Mouse (Mus musculus): ENCODE data around the gene Nmrk1. TPM values are rescaled to one million over a fixed set of nuclear protein-coding genes. Genes with fewer than 3 reads are reported as not detected.

Gene Nmrk1
- polyA plus RNA-seq, 1 experiment from 2014 or later, result 6.6 TPM

- ATAC-seq (ENCODE audit: low FRiP score) (no peak), DNase-seq (ENCODE audit: low spot score) (no peak)
- H3K27me3 ChIP-seq (ENCODE audit: control insufficient read depth, insufficient read depth, low read length), result no peaks in the 10 kb centered on the region
- H3K4me2 ChIP-seq (replicated peaks), result no peak overlapping the region
- H3K27ac ChIP-seq, result no peak overlapping the region
- no peak overlapping the region for H3K4me3 ChIP-seq (replicated peaks; ENCODE audit: low read length)
- H3K4me1 ChIP-seq (replicated peaks; ENCODE audit: control insufficient read depth, insufficient read depth, low read length), result 0 out of 2 replicates have a peak, but pooled peaks cover 4% of the 10 kb centered on the region
- no peaks in the 10 kb centered on the region for H3K36me3 ChIP-seq (replicated peaks; ENCODE audit: control insufficient read depth, insufficient read depth)
- H3K9me3 ChIP-seq (ENCODE audit: control insufficient read depth, low read length), result no peaks in the 10 kb centered on the region
- WGBS, result 73% methylated on average over 5 of the region's 5 CpGs
- no peak overlapping the region for H3K9ac ChIP-seq
These were observed 41.5 kb upstream of the Nmrk1 start for GRCm38 (mm10) chr19:18590234-18590633.

- no peaks in the 10 kb centered on the region for H3K36me3 ChIP-seq (replicated peaks; ENCODE audit: control insufficient read depth, insufficient read depth)
- no peaks in the 10 kb centered on the region for H3K27me3 ChIP-seq (ENCODE audit: control insufficient read depth, insufficient read depth, low read length)
- H3K9ac ChIP-seq, result no peak overlapping the region
- no peak for ATAC-seq (ENCODE audit: low FRiP score)
- DNase-seq (ENCODE audit: low spot score), result no peak
- 59% methylated on average over 5 of the region's 5 CpGs for WGBS
- no peak overlapping the region for H3K4me2 ChIP-seq (replicated peaks)
- H3K4me3 ChIP-seq (replicated peaks; ENCODE audit: low read length), result no peak overlapping the region
- H3K27ac ChIP-seq, result no peak overlapping the region
- 0 out of 2 replicates have a peak, but pooled peaks cover 4% of the 10 kb centered on the region for H3K4me1 ChIP-seq (replicated peaks; ENCODE audit: control insufficient read depth, insufficient read depth, low read length)
- no peaks in the 10 kb centered on the region for H3K9me3 ChIP-seq (ENCODE audit: control insufficient read depth, low read length)
These were observed 40.8 kb upstream of the Nmrk1 start for GRCm38 (mm10) chr19:18590942-18591354.

GRCm38 (mm10) chr19:18592919-18593318 is 38.8 kb upstream of the Nmrk1 start:
- no peak overlapping the region for H3K9ac ChIP-seq
- no peak overlapping the region for H3K4me3 ChIP-seq (replicated peaks; ENCODE audit: low read length)
- no peak overlapping the region for H3K4me2 ChIP-seq (replicated peaks)
- no peaks in the 10 kb centered on the region for H3K9me3 ChIP-seq (ENCODE audit: control insufficient read depth, low read length)
- H3K4me1 ChIP-seq (replicated peaks; ENCODE audit: control insufficient read depth, insufficient read depth, low read length), result 0 out of 2 replicates have a peak, but pooled peaks cover 4% of the 10 kb centered on the region
- whole genome bisulfite sequencing, result 82% methylated on average over 6 of the region's 6 CpGs
- no peak overlapping the region for H3K27ac ChIP-seq
- ATAC-seq (ENCODE audit: low FRiP score) (no peak), DNase-seq (ENCODE audit: low spot score) (no peak)
- H3K27me3 ChIP-seq (ENCODE audit: control insufficient read depth, insufficient read depth, low read length), result no peaks in the 10 kb centered on the region
- no peaks in the 10 kb centered on the region for H3K36me3 ChIP-seq (replicated peaks; ENCODE audit: control insufficient read depth, insufficient read depth)

GRCm38 (mm10) chr19:18593722-18594121 is 38.0 kb upstream of the Nmrk1 start:
- no peak overlapping the region for H3K27ac ChIP-seq

GRCm38 (mm10) chr19:18596876-18597275 is 34.9 kb upstream of the Nmrk1 start:
- Histone ChIP-seq H3K27ac (no peak overlapping the region), H3K4me2 (replicated peaks) (no peak overlapping the region), H3K4me1 (replicated peaks; ENCODE audit: control insufficient read depth, insufficient read depth, low read length) (no peaks in the 10 kb centered on the region), H3K9me3 (ENCODE audit: control insufficient read depth, low read length) (no peaks in the 10 kb centered on the region), H3K9ac (no peak overlapping the region), H3K4me3 (replicated peaks; ENCODE audit: low read length) (no peak overlapping the region), H3K27me3 (ENCODE audit: control insufficient read depth, insufficient read depth, low read length) (no peaks in the 10 kb centered on the region), H3K36me3 (replicated peaks; ENCODE audit: control insufficient read depth, insufficient read depth) (no peaks in the 10 kb centered on the region)
- no peak for ATAC-seq (ENCODE audit: low FRiP score)
- DNase-seq (ENCODE audit: low spot score), result no peak
- WGBS, result 84% methylated on average over 5 of the region's 5 CpGs

More at GRCm38 (mm10) chr19:18593722-18594121, 38.0 kb upstream of the Nmrk1 start:
- Histone ChIP-seq H3K4me3 (replicated peaks; ENCODE audit: low read length) (no peak overlapping the region), H3K9ac (no peak overlapping the region), H3K27me3 (ENCODE audit: control insufficient read depth, insufficient read depth, low read length) (no peaks in the 10 kb centered on the region), H3K4me2 (replicated peaks) (no peak overlapping the region), H3K4me1 (replicated peaks; ENCODE audit: control insufficient read depth, insufficient read depth, low read length) (0 out of 2 replicates have a peak, but pooled peaks cover 4% of the 10 kb centered on the region), H3K9me3 (ENCODE audit: control insufficient read depth, low read length) (no peaks in the 10 kb centered on the region), H3K36me3 (replicated peaks; ENCODE audit: control insufficient read depth, insufficient read depth) (no peaks in the 10 kb centered on the region)
- DNase-seq (ENCODE audit: low spot score) (no peak), ATAC-seq (ENCODE audit: low FRiP score) (no peak)
- WGBS, result 83% methylated on average over 10 of the region's 10 CpGs

- Histone ChIP-seq H3K27me3 (ENCODE audit: control insufficient read depth, insufficient read depth, low read length) (no peaks in the 10 kb centered on the region), H3K4me3 (replicated peaks; ENCODE audit: low read length) (no peak overlapping the region), H3K9ac (no peak overlapping the region), H3K4me1 (replicated peaks; ENCODE audit: control insufficient read depth, insufficient read depth, low read length) (no peaks in the 10 kb centered on the region), H3K36me3 (replicated peaks; ENCODE audit: control insufficient read depth, insufficient read depth) (no peaks in the 10 kb centered on the region), H3K27ac (no peak overlapping the region), H3K9me3 (ENCODE audit: control insufficient read depth, low read length) (no peaks in the 10 kb centered on the region), H3K4me2 (replicated peaks) (no peak overlapping the region)
- no peak for DNase-seq (ENCODE audit: low spot score)
- WGBS, result 78% methylated on average over 6 of the region's 6 CpGs
- no peak for ATAC-seq (ENCODE audit: low FRiP score)
These were observed 34.0 kb upstream of the Nmrk1 start for GRCm38 (mm10) chr19:18597772-18598171.

GRCm38 (mm10) chr19:18598265-18598926 is 33.4 kb upstream of the Nmrk1 start:
- H3K4me2 ChIP-seq (replicated peaks), result no peak overlapping the region
- ATAC-seq (ENCODE audit: low FRiP score), result no peak
- no peaks in the 10 kb centered on the region for H3K36me3 ChIP-seq (replicated peaks; ENCODE audit: control insufficient read depth, insufficient read depth)
- H3K9me3 ChIP-seq (ENCODE audit: control insufficient read depth, low read length), result no peaks in the 10 kb centered on the region
- no peak overlapping the region for H3K27ac ChIP-seq
- no peaks in the 10 kb centered on the region for H3K27me3 ChIP-seq (ENCODE audit: control insufficient read depth, insufficient read depth, low read length)
- DNase-seq (ENCODE audit: low spot score), result no peak
- H3K4me3 ChIP-seq (replicated peaks; ENCODE audit: low read length), result no peak overlapping the region
- no peak overlapping the region for H3K9ac ChIP-seq
- WGBS, result 89% methylated on average over 3 of the region's 3 CpGs
- H3K4me1 ChIP-seq (replicated peaks; ENCODE audit: control insufficient read depth, insufficient read depth, low read length), result no peaks in the 10 kb centered on the region

- Histone ChIP-seq H3K4me1 (replicated peaks; ENCODE audit: control insufficient read depth, insufficient read depth, low read length) (no peaks in the 10 kb centered on the region), H3K36me3 (replicated peaks; ENCODE audit: control insufficient read depth, insufficient read depth) (no peaks in the 10 kb centered on the region), H3K4me2 (replicated peaks) (no peak overlapping the region), H3K27ac (no peak overlapping the region), H3K9me3 (ENCODE audit: control insufficient read depth, low read length) (no peaks in the 10 kb centered on the region), H3K4me3 (replicated peaks; ENCODE audit: low read length) (no peak overlapping the region), H3K27me3 (ENCODE audit: control insufficient read depth, insufficient read depth, low read length) (no peaks in the 10 kb centered on the region), H3K9ac (no peak overlapping the region)
- ATAC-seq (ENCODE audit: low FRiP score) (no peak), DNase-seq (ENCODE audit: low spot score) (no peak)
- WGBS, result 78% methylated on average over 8 of the region's 8 CpGs
These were observed 32.7 kb upstream of the Nmrk1 start for GRCm38 (mm10) chr19:18599051-18599450.

GRCm38 (mm10) chr19:18599650-18600049 is 32.1 kb upstream of the Nmrk1 start:
- H3K36me3 ChIP-seq (replicated peaks; ENCODE audit: control insufficient read depth, insufficient read depth), result no peaks in the 10 kb centered on the region
- no peak overlapping the region for H3K4me2 ChIP-seq (replicated peaks)
- no peaks in the 10 kb centered on the region for H3K4me1 ChIP-seq (replicated peaks; ENCODE audit: control insufficient read depth, insufficient read depth, low read length)
- no peak overlapping the region for H3K9ac ChIP-seq
- H3K27ac ChIP-seq, result no peak overlapping the region
- ATAC-seq (ENCODE audit: low FRiP score), result no peak
- no peaks in the 10 kb centered on the region for H3K9me3 ChIP-seq (ENCODE audit: control insufficient read depth, low read length)
- WGBS, result 94% methylated on average over 5 of the region's 5 CpGs
- no peak overlapping the region for H3K4me3 ChIP-seq (replicated peaks; ENCODE audit: low read length)
- H3K27me3 ChIP-seq (ENCODE audit: control insufficient read depth, insufficient read depth, low read length), result no peaks in the 10 kb centered on the region
- DNase-seq (ENCODE audit: low spot score), result no peak

- Histone ChIP-seq H3K4me1 (replicated peaks; ENCODE audit: control insufficient read depth, insufficient read depth, low read length) (no peaks in the 10 kb centered on the region), H3K27ac (no peak overlapping the region), H3K4me3 (replicated peaks; ENCODE audit: low read length) (no peak overlapping the region), H3K9ac (no peak overlapping the region), H3K27me3 (ENCODE audit: control insufficient read depth, insufficient read depth, low read length) (no peaks in the 10 kb centered on the region), H3K9me3 (ENCODE audit: control insufficient read depth, low read length) (no peaks in the 10 kb centered on the region), H3K4me2 (replicated peaks) (no peak overlapping the region), H3K36me3 (replicated peaks; ENCODE audit: control insufficient read depth, insufficient read depth) (no peaks in the 10 kb centered on the region)
- ATAC-seq (ENCODE audit: low FRiP score) (no peak), DNase-seq (ENCODE audit: low spot score) (no peak)
- WGBS, result 95% methylated on average over 9 of the region's 9 CpGs
These were observed 31.1 kb upstream of the Nmrk1 start for GRCm38 (mm10) chr19:18600611-18601010.
